Mouse (Mus musculus) ES-Bruce4 (cell line): ENCODE measurements around the gene Shbg. TPM values are rescaled to one million over a fixed set of nuclear protein-coding genes. Genes with fewer than 3 reads are reported as not detected.
"Not testable (repeated sequence)": the region's sequence is repeated elsewhere in the genome, so short reads cannot be mapped to it uniquely, and the experiment has no call there.

Experiments
- H3K27ac ChIP-seq: 2 replicates; pipeline ENCODE4 v1.5.1; 2012; ENCODE audit warnings: low read length, inconsistent platforms; ENCODE audit not compliant: insufficient read depth
- H3K27me3 ChIP-seq: 2 replicates; pipeline ENCODE4 v1.6.1; 2012; ENCODE audit warnings: mild to moderate bottlenecking, low read length, inconsistent platforms; ENCODE audit not compliant: control insufficient read depth, poor library complexity, insufficient read depth, severe bottlenecking
- H3K36me3 ChIP-seq: 2 replicates; pipeline ENCODE4 v1.6.1; 2012; ENCODE audit warnings: inconsistent platforms, mild to moderate bottlenecking, low read length, moderate library complexity; ENCODE audit not compliant: control insufficient read depth, poor library complexity, insufficient read depth, severe bottlenecking
- H3K4me1 ChIP-seq: one replicate; pipeline ENCODE4 v1.8.1; 2011; ENCODE audit warnings: low read length; ENCODE audit not compliant: control insufficient read depth, insufficient read depth
- H3K4me3 ChIP-seq: 2 replicates; pipeline ENCODE4 v1.5.1; 2011; ENCODE audit warnings: low read depth, mild to moderate bottlenecking, low read length
- H3K9ac ChIP-seq: 2 replicates; pipeline ENCODE4 v1.6.1; 2012; ENCODE audit warnings: low read depth, mild to moderate bottlenecking, inconsistent platforms; ENCODE audit not compliant: poor library complexity, severe bottlenecking
- H3K9me3 ChIP-seq: replicated peaks from 2 replicates; pipeline ENCODE4 v1.6.1; 2012; ENCODE audit warnings: mild to moderate bottlenecking, low read length, inconsistent platforms; ENCODE audit not compliant: control insufficient read depth, poor library complexity, insufficient read depth, severe bottlenecking
- CTCF ChIP-seq: IDR thresholded peaks from one replicate; pipeline ENCODE4 v1.8.1; 2011; ENCODE audit warnings: low read depth, low read length
- EP300 ChIP-seq: IDR thresholded peaks from 2 replicates; pipeline ENCODE4 v1.6.1; 2011; ENCODE audit warnings: low read depth, low read length; ENCODE audit not compliant: insufficient read depth
- POLR2A ChIP-seq: IDR thresholded peaks from one replicate; pipeline ENCODE4 v1.8.1; 2011; ENCODE audit warnings: low read length; ENCODE audit not compliant: insufficient read depth
- polyA plus RNA-seq: library from polyadenylated mRNA; stranded (reverse); fragments of >200 nt; gene quantifications from 2 replicates; pipeline ENCODE4 v1.2.4, GENCODE M21; 2011; ENCODE audit warnings: low read depth; ENCODE audit not compliant: missing spikeins, insufficient read depth, insufficient read length

Shbg gene
- polyA plus RNA-seq, 1 experiment = not detected

DNA sequence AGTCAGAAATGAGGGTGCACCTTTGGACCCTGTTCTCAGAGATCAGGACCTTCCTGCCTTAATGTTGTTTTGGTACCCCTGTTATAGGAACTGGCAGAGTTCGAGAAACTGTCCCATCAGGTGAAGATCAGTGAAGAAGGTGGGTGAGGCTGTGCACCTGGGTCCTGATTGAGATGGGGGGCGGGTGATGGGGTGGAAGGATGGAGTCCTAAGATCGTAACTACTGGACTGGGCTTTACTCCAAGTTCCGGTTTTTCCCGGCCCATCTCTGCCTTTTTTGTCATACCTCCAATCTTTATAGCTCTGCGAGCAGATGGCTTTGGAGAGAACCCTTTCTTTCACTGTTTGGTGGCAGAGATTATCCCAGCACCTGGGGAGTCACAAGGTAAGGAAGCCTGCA is 4.7 kb upstream of the Shbg start:
- no peaks in the 10 kb centered on the region for H3K27me3 ChIP-seq
- no peak overlapping the region for H3K27ac ChIP-seq
- H3K9ac ChIP-seq = peak overlapping the region; percentile 55
- no peaks in the 10 kb centered on the region for H3K4me1 ChIP-seq
- H3K36me3 ChIP-seq = no peaks in the 10 kb centered on the region
- peak overlapping the region; percentile 71 for H3K4me3 ChIP-seq
- H3K9me3 ChIP-seq = no peaks in the 10 kb centered on the region
- no peak for TF ChIP-seq POLR2A
- no peak for TF ChIP-seq EP300
- no peak for TF ChIP-seq CTCF

DNA sequence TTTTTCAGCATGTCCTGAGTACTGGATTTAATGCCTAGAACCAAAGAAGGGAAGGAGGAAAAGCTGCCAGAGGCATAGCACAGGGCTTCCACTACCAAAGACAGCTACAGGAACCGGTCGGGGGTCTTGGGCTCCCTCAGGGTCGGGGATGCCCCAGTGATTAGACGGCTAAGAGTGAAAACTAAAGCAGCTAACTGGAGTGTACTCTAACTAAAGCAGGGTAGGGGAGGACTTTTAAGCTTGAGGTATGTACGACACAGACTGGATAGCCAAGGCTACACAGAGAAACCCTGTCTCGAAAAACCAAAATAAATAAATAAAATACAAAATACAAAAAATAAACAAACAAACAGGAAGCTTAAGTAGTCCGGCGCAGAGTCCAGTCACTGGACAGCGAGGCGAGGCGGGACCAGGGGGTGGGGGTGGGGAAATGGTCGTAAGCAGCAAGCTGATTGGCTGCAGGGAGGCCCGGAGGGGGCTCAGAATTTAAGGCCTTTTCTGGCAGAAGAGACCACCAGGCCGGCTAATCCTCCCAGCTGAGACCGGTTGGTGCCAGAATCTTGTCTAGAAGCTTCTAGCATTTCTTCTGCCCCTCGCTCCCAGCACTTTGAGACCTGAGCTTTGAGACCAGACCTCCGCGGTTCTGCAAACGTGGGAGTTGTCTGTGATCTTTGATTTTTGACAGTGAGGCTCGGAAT is 4.0 kb upstream of the Shbg start, which contains the start of gene Sat2:
Gene Sat2, plus strand, starts transcription at position 454 of the 698 bp plus-strand sequence.
- Histone ChIP-seq H3K36me3 (no peaks in the 10 kb centered on the region), H3K27ac (no peak within 1 kb of the TSS), H3K9ac (peak within 1 kb of the TSS; percentile 55), H3K4me1 (no peaks in the 10 kb centered on the region), H3K27me3 (no peaks in the 10 kb centered on the region), H3K4me3 (peak within 1 kb of the TSS; percentile 71), H3K9me3 (no peaks in the 10 kb centered on the region)
- TF ChIP-seq EP300 = no peak
- no peak for TF ChIP-seq POLR2A
- no peak for TF ChIP-seq CTCF

DNA sequence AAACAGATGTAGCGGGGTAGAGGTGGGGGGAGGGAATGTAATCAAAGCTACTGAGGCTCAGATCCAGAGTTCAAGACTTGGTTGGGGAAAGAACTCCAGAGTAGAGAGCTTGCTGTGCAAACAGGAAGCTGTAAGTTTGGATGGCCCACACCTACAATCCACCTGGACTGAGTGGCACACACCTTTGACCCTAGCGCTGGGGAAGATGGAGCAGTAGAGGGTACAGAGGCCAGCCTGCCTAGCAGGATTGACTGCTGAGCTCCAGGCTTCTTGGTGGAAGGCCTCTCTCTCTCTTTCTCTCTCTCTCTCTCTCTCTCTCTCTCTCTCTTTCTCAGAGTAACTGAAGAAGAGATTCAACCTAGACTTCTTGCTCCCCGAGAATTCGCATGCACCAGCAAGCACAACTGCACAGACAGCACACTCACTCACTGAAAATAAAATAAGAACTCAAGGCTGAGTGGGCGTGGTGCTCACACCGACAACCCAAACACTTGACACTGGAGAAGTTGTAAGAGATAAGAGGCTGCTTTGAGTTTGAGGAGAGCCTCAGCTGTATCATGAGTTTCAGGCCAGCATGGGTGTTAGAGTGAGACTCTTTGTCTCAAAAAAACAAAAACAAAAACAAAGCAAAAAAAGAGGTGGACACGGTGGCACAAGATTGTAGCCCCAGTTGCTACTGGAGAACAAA is 2.8 kb upstream of the Shbg start:
- Histone ChIP-seq H3K27me3 (no peaks in the 10 kb centered on the region), H3K27ac (no peak overlapping the region)

DNA sequence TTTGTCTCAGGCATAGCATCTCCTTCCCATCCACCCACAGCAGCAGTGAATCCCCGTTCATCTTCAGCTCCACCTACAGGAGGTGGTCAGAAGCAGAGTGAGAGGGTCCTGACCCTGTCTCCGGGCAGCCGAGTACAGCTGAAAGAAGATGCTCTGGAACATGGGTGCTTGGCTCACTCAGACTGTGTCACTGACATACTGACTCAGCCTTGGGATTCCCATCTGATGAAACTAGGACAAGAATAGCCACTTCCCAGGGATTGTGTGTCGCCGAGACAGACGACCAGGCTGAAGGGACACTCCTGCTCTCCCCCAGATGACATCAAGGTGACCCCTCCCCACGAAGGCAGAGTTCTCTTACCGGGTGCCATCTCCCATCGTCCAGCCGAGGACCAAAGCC is 924 bp downstream of the Shbg start:
- no peak overlapping the region for H3K27ac ChIP-seq
- no peaks in the 10 kb centered on the region for H3K36me3 ChIP-seq
- H3K4me3 ChIP-seq = no peak overlapping the region
- H3K27me3 ChIP-seq = no peaks in the 10 kb centered on the region
- TF ChIP-seq EP300 (no peak), CTCF (no peak), POLR2A (no peak)
- no peaks in the 10 kb centered on the region for H3K9me3 ChIP-seq
- no peak overlapping the region for H3K9ac ChIP-seq
- H3K4me1 ChIP-seq = peaks cover 3% of the 10 kb centered on the region

More for the DNA sequence above, 2.8 kb upstream of the Shbg start:
- Histone ChIP-seq H3K4me3 (no peak overlapping the region), H3K9me3 (no peaks in the 10 kb centered on the region), H3K9ac (no peak overlapping the region), H3K4me1 (no peaks in the 10 kb centered on the region), H3K36me3 (no peaks in the 10 kb centered on the region)
- TF ChIP-seq CTCF (no peak), POLR2A (no peak), EP300 (no peak)

- peak overlapping the region; percentile 25 for H3K4me3 ChIP-seq
- H3K36me3 ChIP-seq, H3K27ac ChIP-seq, H3K9me3 ChIP-seq, H3K27me3 ChIP-seq, H3K4me1 ChIP-seq: not testable (repeated sequence)
- H3K9ac ChIP-seq = peak overlapping the region; percentile 15; the same call in 1 of the 2 replicates
Measured at GRCm38 (mm10) chr11:69614257-69614588, 3.5 kb downstream of the Shbg start.

GRCm38 (mm10) chr11:69613553-69614256 is 4.0 kb downstream of the Shbg start:
- Histone ChIP-seq H3K4me1 (peaks cover 3% of the 10 kb centered on the region), H3K27me3 (no peaks in the 10 kb centered on the region), H3K9me3 (no peaks in the 10 kb centered on the region), H3K27ac (no peak overlapping the region), H3K9ac (peak overlapping the region; percentile 45), H3K36me3 (no peaks in the 10 kb centered on the region), H3K4me3 (peak overlapping the region; percentile 19)
- TF ChIP-seq EP300 = 0 out of 2 replicates have a peak, but pooled peaks have one; percentile 28
- TF ChIP-seq POLR2A = no peak
- peak; percentile 79 for TF ChIP-seq CTCF
